Mouse (Mus musculus) skeletal muscle tissue, adult 2 months (tissue): ENCODE results near the gene Slc37a4.
"Not testable (repeated sequence)": the region's sequence is repeated elsewhere in the genome, so short reads cannot be mapped to it uniquely, and the experiment has no call there.

Source experiments
- DNase-seq: peaks from one replicate; pipeline ENCODE4 v3.0.0-alpha.2; 2012; ENCODE audit warnings: low read depth, low spot score

Gene Slc37a4

DNA sequence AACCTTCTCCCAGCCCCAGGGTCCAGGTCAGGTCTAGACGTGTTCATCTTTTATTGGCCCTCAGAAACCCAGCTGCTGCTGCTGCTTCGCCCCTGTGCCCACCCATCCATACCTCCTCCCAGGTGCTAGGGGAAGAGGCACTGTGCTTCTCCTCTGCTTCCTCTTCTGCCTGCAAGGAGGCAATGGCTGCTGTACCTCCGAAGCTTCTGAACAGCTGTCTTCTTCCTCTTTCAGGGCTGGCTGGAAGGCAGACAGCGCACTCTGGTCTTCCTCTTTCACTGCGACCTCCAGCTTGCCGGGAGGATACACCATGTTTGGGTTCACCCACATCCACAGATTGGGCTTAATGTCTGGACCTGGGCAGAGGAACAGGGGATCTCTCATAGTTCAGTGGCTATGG lies 39.1 kb downstream of the Slc37a4 start:
- no peak for DNase-seq

- no peak for DNase-seq
Observed at GRCm38 (mm10) chr9:44440961-44441360, 44.3 kb downstream of the Slc37a4 start, which contains the start of gene Foxr1. Gene Foxr1, minus strand, starts transcription at chr9:44441136.

DNA sequence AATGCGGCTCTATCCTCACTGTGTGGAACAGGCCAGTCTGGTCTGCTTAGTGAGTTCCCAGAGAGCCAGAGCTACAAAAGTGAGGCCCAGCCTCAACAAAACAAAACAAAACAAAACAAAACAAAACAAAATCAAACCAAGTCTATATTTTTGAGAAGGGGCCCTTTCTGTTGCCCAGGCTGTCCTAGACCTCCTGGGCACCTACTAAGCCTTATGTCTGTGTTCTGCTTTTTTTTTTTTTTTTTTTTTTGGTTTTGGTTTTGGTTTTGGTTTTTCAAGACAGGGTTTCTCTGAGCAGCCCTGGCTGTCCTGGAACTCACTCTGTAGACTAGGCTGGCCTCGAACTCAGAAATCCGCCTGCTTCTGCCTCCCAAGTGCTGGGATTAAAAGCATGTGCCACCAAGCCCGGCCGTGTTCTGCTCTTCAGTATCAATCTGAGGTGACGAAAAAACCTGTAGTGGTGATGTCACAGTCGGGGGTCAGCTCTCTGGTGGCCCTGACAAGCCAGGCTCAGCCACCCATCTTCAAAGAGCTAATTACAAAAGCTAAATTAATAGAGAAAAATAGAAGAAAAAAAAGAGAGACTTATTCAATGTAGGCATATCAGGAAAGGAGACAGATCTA lies 47.9 kb downstream of the Slc37a4 start:
- not testable (repeated sequence) for DNase-seq

- DNase-seq = no peak
Observed at GRCm38 (mm10) chr9:44450387-44450786, 53.7 kb downstream of the Slc37a4 start.
